Mouse (Mus musculus) embryonic facial prominence, embryonic 15.5 days (tissue): ENCODE results near the gene Prdm12. TPM values are rescaled to one million over a fixed set of nuclear protein-coding genes. Genes with fewer than 3 reads are reported as not detected.

Source experiments
- ATAC-seq: fragments of 200-750 bp; cut with Nextera tagmentation; 2 replicates; pipeline ENCODE4 v1.8.0; 2017; ENCODE audit warnings: low read depth, moderate TSS enrichment; ENCODE audit not compliant: insufficient number of reproducible peaks, low FRiP score, low TSS enrichment
- H3K27ac ChIP-seq: fragments of 300-500 bp; sonication (generic); replicated peaks from 2 replicates; pipeline ENCODE4 v1.5.1; 2015; ENCODE audit warnings: mild to moderate bottlenecking, inconsistent platforms
- H3K27me3 ChIP-seq: fragments of 300-500 bp; sonication (generic); 2 replicates; pipeline ENCODE4 v1.6.1; 2015; ENCODE audit warnings: inconsistent platforms
- H3K36me3 ChIP-seq: fragments of 300-500 bp; sonication (generic); 2 replicates; pipeline ENCODE4 v1.6.1; 2015; ENCODE audit warnings: mild to moderate bottlenecking, inconsistent platforms
- H3K4me1 ChIP-seq: fragments of 300-500 bp; sonication (generic); 2 replicates; pipeline ENCODE4 v1.6.1; 2015; ENCODE audit warnings: inconsistent platforms
- H3K4me2 ChIP-seq: fragments of 300-500 bp; sonication (generic); replicated peaks from 2 replicates; pipeline ENCODE4 v1.6.1; 2015; ENCODE audit warnings: mild to moderate bottlenecking, inconsistent platforms
- H3K4me3 ChIP-seq: fragments of 300-500 bp; sonication (generic); replicated peaks from 2 replicates; pipeline ENCODE4 v1.5.1; 2015; ENCODE audit warnings: mild to moderate bottlenecking, inconsistent platforms
- H3K9ac ChIP-seq: fragments of 300-500 bp; sonication (generic); 2 replicates; pipeline ENCODE4 v1.6.1; 2015; ENCODE audit warnings: inconsistent platforms
- H3K9me3 ChIP-seq: fragments of 300-500 bp; sonication (generic); replicated peaks from 2 replicates; pipeline ENCODE4 v1.6.1; 2016; ENCODE audit warnings: inconsistent platforms
- WGBS: fragments of 180-500 bp; shearing (Covaris S2); methylation state at CpG from one replicate; pipeline ENCODE4 v1.1.7; 2015; 5-methylcytosine and 5-hydroxymethylcytosine counted together
- polyA plus RNA-seq: library from polyadenylated mRNA; unstranded; fragments of >200 nt; fragmentation: Nextera tagmentation; extraction: Ambion mirVana; gene quantifications from 2 replicates; pipeline ENCODE4 v1.2.1, GENCODE M21; 2015

The Prdm12 gene
- polyA plus RNA-seq = 0.08 and 0.19 TPM in 2 replicates

GRCm38 (mm10) chr2:31639901-31640608 lies at the start of gene Prdm12:
TSS of gene Prdm12 (plus strand) at chr2:31640037.
- Histone ChIP-seq H3K9me3 (no peaks in the 10 kb centered on the region), H3K4me1 (peaks cover 60% of the 10 kb centered on the region), H3K4me3 (peak within 1 kb of the TSS; percentile 26), H3K4me2 (peak within 1 kb of the TSS; percentile 34), H3K27me3 (peaks cover 100% of the 10 kb centered on the region), H3K9ac (no peak within 1 kb of the TSS), H3K27ac (no peak within 1 kb of the TSS), H3K36me3 (no peaks in the 10 kb centered on the region)
- ATAC-seq = no peak
- WGBS = 2% methylated on average over 41 of the region's 41 CpGs

GRCm38 (mm10) chr2:31591799-31592484 lies 47.9 kb upstream of the Prdm12 start:
- no peaks in the 10 kb centered on the region for H3K9me3 ChIP-seq
- no peak for ATAC-seq
- no peak overlapping the region for H3K9ac ChIP-seq
- no peak overlapping the region for H3K4me3 ChIP-seq
- H3K27me3 ChIP-seq = no peaks in the 10 kb centered on the region
- no peaks in the 10 kb centered on the region for H3K4me1 ChIP-seq
- H3K36me3 ChIP-seq = peaks cover 57% of the 10 kb centered on the region
- no peak overlapping the region for H3K4me2 ChIP-seq
- WGBS = 80% methylated on average over 9 of the region's 9 CpGs
- no peak overlapping the region for H3K27ac ChIP-seq

GRCm38 (mm10) chr2:31607555-31607954 lies 32.3 kb upstream of the Prdm12 start:
- no peak overlapping the region for H3K4me3 ChIP-seq
- H3K27me3 ChIP-seq = no peaks in the 10 kb centered on the region
- no peak overlapping the region for H3K9ac ChIP-seq
- ATAC-seq = no peak
- H3K4me2 ChIP-seq = no peak overlapping the region
- no peak overlapping the region for H3K27ac ChIP-seq
- H3K36me3 ChIP-seq = peaks cover 93% of the 10 kb centered on the region
- 85% methylated on average over 1 of the region's 1 CpGs for WGBS
- no peaks in the 10 kb centered on the region for H3K9me3 ChIP-seq
- H3K4me1 ChIP-seq = no peaks in the 10 kb centered on the region

GRCm38 (mm10) chr2:31609859-31610261 lies 30.0 kb upstream of the Prdm12 start:
- no peaks in the 10 kb centered on the region for H3K4me1 ChIP-seq
- peaks cover 97% of the 10 kb centered on the region for H3K36me3 ChIP-seq
- H3K9ac ChIP-seq = no peak overlapping the region
- H3K4me3 ChIP-seq = no peak overlapping the region
- ATAC-seq = no peak
- WGBS = 66% methylated on average over 7 of the region's 7 CpGs
- H3K27ac ChIP-seq = no peak overlapping the region
- no peaks in the 10 kb centered on the region for H3K27me3 ChIP-seq
- no peak overlapping the region for H3K4me2 ChIP-seq
- no peaks in the 10 kb centered on the region for H3K9me3 ChIP-seq

- H3K27me3 ChIP-seq = no peaks in the 10 kb centered on the region
- no peak for ATAC-seq
- no peak overlapping the region for H3K4me3 ChIP-seq
- H3K9me3 ChIP-seq = no peaks in the 10 kb centered on the region
- WGBS = 61% methylated on average over 4 of the region's 4 CpGs
- no peak overlapping the region for H3K27ac ChIP-seq
- H3K4me1 ChIP-seq = no peaks in the 10 kb centered on the region
- H3K36me3 ChIP-seq = peaks cover 97% of the 10 kb centered on the region
- no peak overlapping the region for H3K9ac ChIP-seq
- H3K4me2 ChIP-seq = no peak overlapping the region
These were observed 28.9 kb upstream of the Prdm12 start for GRCm38 (mm10) chr2:31610922-31611321.

GRCm38 (mm10) chr2:31611400-31611799 lies 28.4 kb upstream of the Prdm12 start:
- Histone ChIP-seq H3K4me1 (no peaks in the 10 kb centered on the region), H3K4me2 (no peak overlapping the region), H3K27me3 (no peaks in the 10 kb centered on the region), H3K9ac (no peak overlapping the region), H3K36me3 (peaks cover 96% of the 10 kb centered on the region), H3K9me3 (no peaks in the 10 kb centered on the region), H3K27ac (no peak overlapping the region), H3K4me3 (no peak overlapping the region)
- 77% methylated on average over 8 of the region's 8 CpGs for WGBS
- ATAC-seq = no peak

GRCm38 (mm10) chr2:31612627-31613026 lies 27.2 kb upstream of the Prdm12 start:
- Histone ChIP-seq H3K9me3 (no peaks in the 10 kb centered on the region), H3K27ac (no peak overlapping the region), H3K4me1 (no peaks in the 10 kb centered on the region), H3K9ac (no peak overlapping the region), H3K27me3 (no peaks in the 10 kb centered on the region), H3K36me3 (peaks cover 92% of the 10 kb centered on the region), H3K4me2 (no peak overlapping the region), H3K4me3 (no peak overlapping the region)
- 79% methylated on average over 6 of the region's 6 CpGs for WGBS
- ATAC-seq = no peak

- H3K4me2 ChIP-seq = no peak overlapping the region
- H3K9ac ChIP-seq = no peak overlapping the region
- H3K27ac ChIP-seq = no peak overlapping the region
- H3K27me3 ChIP-seq = no peaks in the 10 kb centered on the region
- H3K4me1 ChIP-seq = no peaks in the 10 kb centered on the region
- H3K4me3 ChIP-seq = no peak overlapping the region
- peaks cover 86% of the 10 kb centered on the region for H3K36me3 ChIP-seq
- 72% methylated on average over 7 of the region's 7 CpGs for WGBS
- H3K9me3 ChIP-seq = no peaks in the 10 kb centered on the region
- ATAC-seq = no peak
These were observed 26.1 kb upstream of the Prdm12 start for GRCm38 (mm10) chr2:31613781-31614180.

GRCm38 (mm10) chr2:31618484-31619161 lies 21.2 kb upstream of the Prdm12 start:
- 71% methylated on average over 14 of the region's 14 CpGs for WGBS
- Histone ChIP-seq H3K4me1 (no peaks in the 10 kb centered on the region), H3K36me3 (peaks cover 39% of the 10 kb centered on the region), H3K4me3 (no peak overlapping the region), H3K9me3 (no peaks in the 10 kb centered on the region), H3K9ac (no peak overlapping the region), H3K4me2 (no peak overlapping the region), H3K27me3 (no peaks in the 10 kb centered on the region), H3K27ac (no peak overlapping the region)
- no peak for ATAC-seq

- H3K4me2 ChIP-seq = no peak overlapping the region
- no peak overlapping the region for H3K27ac ChIP-seq
- peaks cover 33% of the 10 kb centered on the region for H3K36me3 ChIP-seq
- H3K9ac ChIP-seq = no peak overlapping the region
- no peaks in the 10 kb centered on the region for H3K9me3 ChIP-seq
- ATAC-seq = no peak
- WGBS = 89% methylated on average over 6 of the region's 6 CpGs
- no peaks in the 10 kb centered on the region for H3K27me3 ChIP-seq
- no peak overlapping the region for H3K4me3 ChIP-seq
- no peaks in the 10 kb centered on the region for H3K4me1 ChIP-seq
These were observed 20.6 kb upstream of the Prdm12 start for GRCm38 (mm10) chr2:31619208-31619607.

- ATAC-seq = no peak
- no peak overlapping the region for H3K4me2 ChIP-seq
- H3K4me3 ChIP-seq = no peak overlapping the region
- WGBS = 59% methylated on average over 3 of the region's 3 CpGs
- peaks cover 78% of the 10 kb centered on the region for H3K27me3 ChIP-seq
- no peaks in the 10 kb centered on the region for H3K36me3 ChIP-seq
- H3K4me1 ChIP-seq = peaks cover 31% of the 10 kb centered on the region
- no peak overlapping the region for H3K27ac ChIP-seq
- no peaks in the 10 kb centered on the region for H3K9me3 ChIP-seq
- H3K9ac ChIP-seq = no peak overlapping the region
These were observed 6.3 kb upstream of the Prdm12 start for GRCm38 (mm10) chr2:31633531-31633930.
